Mouse (Mus musculus) neural tube, embryonic 10.5 days (tissue): ENCODE measurements at regions not wholly inside any gene's neighbourhood (a gene's known extent, or its start where the extent isn't known, plus 50 kb on each side); places are given as distances from the start of the nearest gene placed in this dataset.

Experiments
- DNase-seq: peaks from one replicate; pipeline ENCODE4 v3.0.0-alpha.2; 2017; ENCODE audit warnings: low spot score; ENCODE audit errors: extremely low spot score

DNA sequence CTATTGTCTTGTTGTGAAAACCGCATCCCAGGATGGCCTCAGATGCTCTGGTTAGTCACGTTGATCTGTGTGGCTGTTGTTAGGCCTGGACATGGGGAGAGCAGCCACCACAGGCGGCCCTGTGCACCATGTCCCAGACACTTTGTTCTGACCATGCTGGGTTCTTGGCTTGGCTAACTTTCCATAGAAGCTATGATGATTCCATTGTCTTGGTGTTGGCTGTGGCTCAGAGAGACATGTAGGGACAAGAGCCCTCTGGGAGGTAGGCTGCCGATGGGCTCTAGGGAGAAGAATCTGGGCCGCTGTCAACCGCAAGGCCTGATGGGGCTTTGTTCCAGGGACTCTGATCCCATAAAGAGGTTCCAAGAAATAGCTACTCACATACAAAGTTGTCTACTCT, 334.9 kb downstream of the Pik3r1 start:
- no peak for DNase-seq

GRCm38 (mm10) chr13:101427426-101428221, 340.4 kb downstream of the Pik3r1 start:
- DNase-seq = no peak

- no peak for DNase-seq
Observed at GRCm38 (mm10) chr13:101426461-101426860, 341.6 kb downstream of the Pik3r1 start.

GRCm38 (mm10) chr13:101422082-101422481, 345.9 kb downstream of the Pik3r1 start:
- no peak for DNase-seq

DNA sequence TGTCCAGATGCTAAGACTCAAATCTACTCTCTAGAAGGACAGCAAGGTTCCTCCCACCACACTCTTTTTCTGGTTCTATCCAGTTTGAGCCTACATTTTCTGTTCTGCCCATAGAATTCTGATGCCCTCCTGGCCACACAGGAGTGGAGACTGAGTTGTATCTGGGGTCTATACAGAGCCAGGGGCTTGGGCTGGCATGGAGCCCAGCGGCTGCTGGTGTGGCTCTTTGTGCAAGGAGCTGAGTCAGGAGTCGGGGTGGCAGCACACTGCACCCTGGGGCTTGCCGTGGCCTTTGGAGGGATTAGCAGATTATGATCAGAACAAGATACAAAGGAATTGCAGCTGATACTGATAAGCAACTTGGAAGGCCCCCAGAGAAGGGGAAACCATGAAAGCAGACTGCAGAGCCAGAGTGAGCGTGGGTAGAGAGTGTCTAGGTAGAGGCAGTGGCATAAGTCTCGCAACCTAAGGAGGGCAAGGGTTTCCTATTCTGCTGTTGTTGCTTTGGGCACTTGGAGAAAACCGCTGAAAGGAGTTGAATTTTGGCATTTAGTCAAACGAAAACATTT, 348.5 kb downstream of the Pik3r1 start:
- DNase-seq = no peak

DNA sequence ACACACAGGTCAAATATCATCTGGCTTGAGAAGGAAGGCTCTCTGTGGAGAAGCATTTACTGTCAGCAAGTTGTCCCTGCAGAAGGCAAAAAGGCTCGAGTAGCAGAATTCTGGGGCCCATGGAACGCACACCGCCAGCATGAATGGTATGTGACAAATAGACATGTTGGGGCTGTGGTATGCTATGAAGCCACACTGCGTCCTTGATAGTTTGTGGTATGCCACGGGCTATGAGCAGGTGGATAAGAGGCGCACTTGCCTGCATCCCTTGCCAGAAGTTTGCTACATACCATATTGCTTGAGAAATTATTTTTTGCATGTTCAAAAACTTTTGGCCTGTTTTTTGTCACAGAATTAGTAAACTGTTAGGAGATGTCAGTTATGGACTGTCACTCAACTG, 349.7 kb downstream of the Pik3r1 start:
- no peak for DNase-seq

DNA sequence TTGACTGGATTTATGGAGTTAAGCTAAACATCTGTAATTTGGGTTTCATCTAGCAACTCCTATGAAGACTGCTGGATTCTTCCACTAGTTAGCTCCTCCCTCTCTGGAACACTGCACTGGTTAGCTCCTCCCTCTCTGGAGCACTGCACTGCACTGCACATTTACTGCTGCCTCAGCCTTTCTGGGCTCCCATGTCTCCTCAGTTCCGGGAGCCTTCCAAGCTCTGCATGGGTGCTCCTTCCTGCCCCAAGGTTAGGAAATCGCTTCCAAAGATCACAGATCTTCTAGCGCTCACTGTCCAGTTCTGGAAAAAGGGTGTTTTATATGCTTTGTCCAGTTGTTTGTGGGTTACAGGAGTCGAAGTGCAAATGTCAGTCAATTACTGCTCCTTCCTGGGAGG, 359.1 kb downstream of the Pik3r1 start:
- no peak for DNase-seq

- DNase-seq = no peak
Observed at GRCm38 (mm10) chr13:101407633-101408032, 360.4 kb downstream of the Pik3r1 start.

DNA sequence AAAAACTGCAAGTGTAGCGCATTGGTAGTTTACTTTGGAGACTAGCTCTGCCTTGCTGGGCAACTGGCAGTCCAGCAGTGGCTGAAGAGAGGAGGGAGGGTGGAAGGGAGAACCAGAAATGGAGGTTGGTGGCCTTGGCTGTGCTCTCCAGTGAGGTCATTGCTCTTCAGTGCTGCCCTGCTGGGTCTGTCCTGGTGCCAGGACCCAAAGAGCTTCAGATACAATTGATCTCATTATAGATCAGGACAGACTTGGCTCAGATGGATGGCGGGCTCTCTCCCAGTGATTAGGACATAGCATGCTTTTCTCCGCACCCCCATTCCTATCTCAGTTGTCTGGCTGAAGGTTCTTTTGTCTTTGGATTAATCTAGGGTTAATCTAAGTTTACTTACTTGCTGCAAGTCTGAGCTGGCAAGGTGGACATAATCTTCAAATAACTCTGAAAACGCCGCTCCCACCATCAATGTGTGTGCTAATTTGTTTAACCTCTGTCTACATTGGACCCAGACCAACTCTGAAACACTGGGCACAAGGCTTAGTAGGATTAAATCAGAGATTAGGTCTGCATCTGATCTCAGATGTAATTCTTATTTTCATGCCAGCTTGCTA, 394.3 kb downstream of the Pik3r1 start:
- no peak for DNase-seq

- DNase-seq = no peak
Observed at GRCm38 (mm10) chr13:101371906-101372305, 396.1 kb downstream of the Pik3r1 start.

GRCm38 (mm10) chr13:101368170-101368569, 399.8 kb downstream of the Pik3r1 start:
- DNase-seq = no peak

- DNase-seq = no peak
Observed at GRCm38 (mm10) chr13:101355363-101355762, 412.7 kb downstream of the Pik3r1 start.

DNA sequence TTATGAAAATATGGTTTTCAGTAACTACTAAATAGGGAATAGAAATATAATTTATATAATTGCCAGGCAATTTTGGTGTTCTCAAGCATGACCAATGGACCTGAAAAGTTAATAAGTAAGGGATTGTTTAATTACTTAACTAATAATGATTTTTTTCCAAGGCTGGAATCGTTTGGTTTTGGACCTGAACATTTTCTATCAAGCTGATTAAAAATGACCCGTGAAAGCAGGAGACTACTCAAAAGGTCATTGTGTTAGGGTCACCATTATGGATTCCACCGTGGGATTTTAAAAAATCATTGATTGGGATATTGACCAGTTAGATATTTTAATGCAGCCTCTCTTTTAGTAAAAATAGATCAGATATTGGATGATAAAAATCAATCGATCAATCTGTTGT, 416.9 kb downstream of the Pik3r1 start:
- no peak for DNase-seq

DNA sequence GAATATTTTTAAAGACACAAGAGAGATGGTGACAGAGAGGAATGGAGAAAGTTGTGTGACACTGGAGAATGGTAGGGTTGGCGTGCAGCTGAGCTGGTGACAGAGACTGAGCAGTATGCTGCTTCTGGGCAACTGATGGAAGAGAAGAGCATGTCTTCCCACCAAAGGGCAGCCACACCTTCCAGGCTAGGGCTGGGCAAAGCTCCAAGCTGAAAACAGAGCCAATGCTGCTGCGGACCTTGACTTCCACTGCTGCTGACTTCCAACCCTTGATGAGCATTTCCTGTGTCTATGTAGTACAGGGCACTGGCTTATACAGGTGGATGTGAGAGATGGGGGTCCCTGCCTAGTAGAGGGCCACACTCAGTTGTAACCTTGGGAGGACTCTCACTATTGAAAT, 418.7 kb downstream of the Pik3r1 start:
- DNase-seq = no peak

DNA sequence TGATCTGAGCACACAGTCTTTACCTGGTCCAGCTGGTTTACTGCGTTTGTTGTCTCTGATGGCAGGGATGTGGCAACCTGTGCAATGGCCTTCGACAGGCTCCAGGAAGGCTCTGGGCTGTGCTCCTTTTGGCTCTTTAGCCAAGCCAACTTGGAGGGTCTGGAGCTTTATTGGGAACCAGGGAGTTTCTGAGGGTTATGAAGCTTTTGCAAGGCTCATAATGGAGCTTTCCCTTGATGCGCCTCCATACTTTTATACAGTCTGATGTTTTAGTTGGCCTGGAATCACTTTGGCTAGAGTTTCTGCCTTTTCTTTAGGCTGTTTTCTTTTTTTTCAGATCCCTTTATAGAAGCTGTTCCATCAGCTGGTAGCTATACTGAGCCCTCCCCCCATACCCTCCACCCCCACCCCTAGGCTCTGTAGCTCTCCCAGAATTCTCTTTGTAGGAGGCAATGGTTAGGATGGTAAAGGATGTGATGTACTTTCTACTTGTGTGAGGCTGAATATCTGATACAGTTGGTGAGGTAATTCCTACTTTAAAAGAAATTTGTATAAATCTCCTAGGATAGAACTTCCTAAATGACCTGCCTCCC, 429.6 kb downstream of the Pik3r1 start:
- no peak for DNase-seq

DNA sequence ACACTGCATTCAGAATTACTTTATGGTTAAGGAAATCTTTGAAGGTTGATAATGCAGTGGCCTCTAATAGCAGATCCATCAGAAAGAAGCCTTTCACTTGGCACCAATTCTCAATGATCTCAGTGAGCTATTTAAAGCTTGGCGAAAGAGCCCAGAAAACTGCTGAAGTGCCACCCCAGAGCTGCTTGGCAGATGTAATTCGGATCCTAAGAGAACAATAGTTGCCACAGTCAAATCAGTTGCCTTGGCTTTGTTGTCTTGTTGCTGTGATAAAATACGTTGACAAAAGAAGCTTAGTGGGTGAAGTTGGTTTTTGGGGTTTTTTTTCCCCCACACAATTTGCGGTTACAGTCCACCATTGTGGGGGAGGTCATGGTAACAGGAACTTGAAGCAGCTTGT, 449.4 kb downstream of the Pik3r1 start:
- DNase-seq = no peak

GRCm38 (mm10) chr13:101316336-101316735, 451.7 kb downstream of the Pik3r1 start:
- no peak for DNase-seq

- no peak for DNase-seq
Observed at GRCm38 (mm10) chr13:101314040-101314439, 454.0 kb downstream of the Pik3r1 start.

GRCm38 (mm10) chr13:101311634-101312314, 456.2 kb downstream of the Pik3r1 start:
- DNase-seq = no peak

DNA sequence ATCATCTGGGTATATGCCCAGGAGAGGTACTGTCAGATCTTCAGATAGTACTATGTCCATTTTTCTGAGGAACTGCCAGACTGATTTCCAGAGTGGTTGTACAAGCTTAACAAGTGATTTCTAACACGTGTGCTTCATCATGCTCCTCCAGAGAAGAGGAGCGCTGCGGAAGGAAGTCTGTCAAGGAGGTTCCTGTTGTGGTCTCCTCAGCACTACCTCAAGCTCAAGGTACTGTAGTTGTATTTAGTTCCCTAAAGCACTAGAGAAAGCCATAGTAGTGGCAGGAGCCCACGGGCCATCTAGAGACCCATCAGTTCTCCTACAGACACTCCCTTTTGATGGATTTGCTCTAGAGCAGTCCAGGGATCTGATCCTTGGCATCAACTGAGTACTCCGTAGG, 459.3 kb downstream of the Pik3r1 start:
- no peak for DNase-seq

DNA sequence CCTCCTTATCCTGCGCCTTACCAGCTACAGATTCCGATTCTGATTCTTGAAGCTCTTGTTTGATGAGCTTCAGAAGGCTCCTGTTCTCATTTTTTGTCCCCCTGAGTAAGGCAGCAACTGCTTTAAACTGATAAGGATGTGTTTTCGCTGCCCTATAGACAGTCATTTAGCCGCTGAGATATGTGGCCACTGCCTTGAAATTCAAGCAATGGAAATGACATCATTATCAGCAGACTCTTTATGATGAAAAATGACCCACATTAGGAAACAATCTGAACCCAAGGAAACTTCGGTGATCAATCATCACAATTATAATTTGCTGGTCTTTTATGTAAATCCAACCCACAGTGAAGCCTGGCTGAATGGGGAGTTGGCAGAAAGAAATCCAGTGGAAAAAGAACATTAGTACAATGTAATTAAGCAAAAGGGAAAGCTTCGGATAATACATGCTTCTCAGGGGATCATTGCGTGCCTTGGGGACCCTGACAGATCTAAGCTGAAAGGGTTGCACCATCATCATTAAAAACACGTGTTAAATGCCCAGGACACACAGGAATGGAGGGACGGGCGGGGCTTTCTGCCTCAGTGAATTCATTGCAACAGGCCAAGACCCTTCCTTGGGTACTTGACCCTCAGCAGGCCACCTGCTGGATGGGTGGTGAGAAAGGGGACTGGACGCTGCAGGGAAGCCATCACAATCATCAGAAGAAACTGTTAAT, 462.2 kb downstream of the Pik3r1 start:
- DNase-seq = no peak
